Mouse (Mus musculus) thymus, postnatal 36 days (tissue): Measurements from ENCODE around the gene Fam32a.

Experiments
- DNase-seq, 2 experiments: peaks; one replicate each; pipeline ENCODE4 v3.0.0; 2022; ENCODE audit warnings: mixed read lengths in 2 of 2

The Fam32a gene

GRCm38 (mm10) chr8:72240951-72241350 is 21.4 kb downstream of the Fam32a start:
- DNase-seq, result no peak

GRCm38 (mm10) chr8:72242226-72242625 is 22.7 kb downstream of the Fam32a start:
- no peak for DNase-seq

GRCm38 (mm10) chr8:72244610-72245009 is 25.1 kb downstream of the Fam32a start:
- DNase-seq, result no peak

GRCm38 (mm10) chr8:72257171-72257901 is 37.8 kb downstream of the Fam32a start:
- DNase-seq, result peak; percentile 53

GRCm38 (mm10) chr8:72257902-72258238 is 38.3 kb downstream of the Fam32a start:
- DNase-seq, result no peak

- no peak for DNase-seq
These were observed 40.3 kb downstream of the Fam32a start for GRCm38 (mm10) chr8:72259862-72260261.

- no peak for DNase-seq
These were observed 41.1 kb downstream of the Fam32a start for GRCm38 (mm10) chr8:72260585-72260984.

GRCm38 (mm10) chr8:72261019-72261418 is 41.5 kb downstream of the Fam32a start:
- DNase-seq, result peak; percentile 67 to 71

- DNase-seq, result no peak
These were observed 41.9 kb downstream of the Fam32a start for GRCm38 (mm10) chr8:72261431-72261830.

- DNase-seq, result no peak
These were observed 42.3 kb downstream of the Fam32a start for GRCm38 (mm10) chr8:72261872-72262271.

- no peak for DNase-seq
These were observed 43.2 kb downstream of the Fam32a start for GRCm38 (mm10) chr8:72262756-72263155.

- no peak for DNase-seq
These were observed 43.9 kb downstream of the Fam32a start for GRCm38 (mm10) chr8:72263451-72263850.

GRCm38 (mm10) chr8:72265342-72265741 is 45.8 kb downstream of the Fam32a start:
- DNase-seq, result no peak

- DNase-seq, result no peak
These were observed 47.1 kb downstream of the Fam32a start for GRCm38 (mm10) chr8:72266671-72267070.

- DNase-seq, result no peak
These were observed 47.6 kb downstream of the Fam32a start for GRCm38 (mm10) chr8:72267106-72267505.

- DNase-seq, result no peak
These were observed 48.8 kb downstream of the Fam32a start for GRCm38 (mm10) chr8:72268356-72268755.

- no peak for DNase-seq
These were observed 51.1 kb downstream of the Fam32a start for GRCm38 (mm10) chr8:72270606-72271005.

- no peak for DNase-seq
These were observed 51.6 kb downstream of the Fam32a start for GRCm38 (mm10) chr8:72271051-72271660.

GRCm38 (mm10) chr8:72271691-72272090 is 52.2 kb downstream of the Fam32a start:
- no peak for DNase-seq

GRCm38 (mm10) chr8:72272361-72272760 is 52.8 kb downstream of the Fam32a start:
- DNase-seq, result peak; percentile 86

- no peak for DNase-seq
These were observed 53.7 kb downstream of the Fam32a start for GRCm38 (mm10) chr8:72273111-72273770.

GRCm38 (mm10) chr8:72273807-72274206 is 54.3 kb downstream of the Fam32a start:
- peak in 1 of 2 experiments; percentile 39 for DNase-seq
